Mouse (Mus musculus) hindbrain, embryonic 10.5 days (tissue): ENCODE data around the gene Ybx1. TPM values are rescaled to one million over a fixed set of nuclear protein-coding genes. Genes with fewer than 3 reads are reported as not detected.
A peak's percentile ranks its signal among the peaks of the same experiment; 100 is the strongest.

Experiments used
- DNase-seq: peaks from one replicate; pipeline ENCODE4 v3.0.0-alpha.2; 2017; ENCODE audit warnings: low spot score
- H3K27ac ChIP-seq: fragments of 300-500 bp; sonication (generic); 2 replicates; pipeline ENCODE4 v1.5.1; 2016; ENCODE audit warnings: mild to moderate bottlenecking, moderate library complexity
- H3K27me3 ChIP-seq: fragments of 300-500 bp; sonication (generic); 2 replicates; pipeline ENCODE4 v1.6.1; 2016; ENCODE audit warnings: mild to moderate bottlenecking; ENCODE audit not compliant: poor library complexity, insufficient read depth, severe bottlenecking
- H3K36me3 ChIP-seq: fragments of 300-500 bp; sonication (generic); 2 replicates; pipeline ENCODE4 v1.6.1; 2016; ENCODE audit warnings: mild to moderate bottlenecking, moderate library complexity
- H3K4me1 ChIP-seq: fragments of 300-500 bp; sonication (generic); replicated peaks from 2 replicates; pipeline ENCODE4 v1.6.1; 2016; ENCODE audit warnings: mild to moderate bottlenecking
- H3K4me3 ChIP-seq: fragments of 300-500 bp; sonication (generic); 2 replicates; pipeline ENCODE4 v1.5.1; 2016; ENCODE audit warnings: mild to moderate bottlenecking, moderate library complexity
- H3K9me3 ChIP-seq: fragments of 300-500 bp; sonication (generic); 2 replicates; pipeline ENCODE4 v1.6.1; 2016; ENCODE audit warnings: mild to moderate bottlenecking, moderate library complexity
- WGBS: fragments of 180-500 bp; shearing (Covaris S2); methylation state at CpG from one replicate; pipeline ENCODE4 v1.1.7; 2016; 5-methylcytosine and 5-hydroxymethylcytosine counted together
- polyA plus RNA-seq: library from polyadenylated mRNA; unstranded; fragments of >200 nt; fragmentation: Nextera tagmentation; extraction: Ambion mirVana; gene quantifications from 2 replicates; pipeline ENCODE4 v1.2.1, GENCODE M21; 2016

Ybx1 gene
- 985 and 1,002 TPM in 2 replicates for polyA plus RNA-seq

DNA sequence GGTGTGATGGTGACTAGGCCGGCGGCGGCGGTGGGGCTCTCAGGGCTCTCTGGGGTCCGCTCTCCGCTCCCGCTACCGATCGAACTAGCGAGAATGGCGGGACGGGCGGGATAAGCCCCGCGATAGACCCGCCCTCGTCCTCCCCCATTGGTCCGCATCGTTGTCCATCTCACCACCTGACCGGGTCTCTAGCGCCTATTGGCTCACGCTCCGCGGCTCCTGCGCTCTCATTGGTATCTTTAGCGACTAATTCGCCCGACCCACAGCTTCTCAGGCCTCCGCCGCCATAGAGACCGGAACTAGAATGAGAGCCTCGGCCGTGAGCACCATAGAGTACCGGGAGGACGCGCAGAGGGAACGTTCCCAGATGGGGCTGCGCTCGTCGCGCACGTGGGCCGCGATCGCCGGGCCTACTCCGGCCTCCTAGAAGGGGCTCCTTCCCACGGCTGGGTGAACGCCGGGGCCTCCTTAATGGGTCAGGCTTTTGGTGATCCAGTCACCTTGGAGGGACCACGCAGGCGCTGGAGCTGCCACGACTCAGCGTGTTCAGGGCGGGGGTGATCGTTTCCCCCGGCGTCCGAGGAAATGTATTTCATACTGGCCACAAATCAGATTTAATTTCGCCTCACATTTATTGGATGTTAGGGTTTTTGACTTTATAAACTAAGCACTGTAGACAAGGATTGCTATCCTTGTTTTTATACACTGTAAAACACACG, at the start of gene Ybx1:
Ybx1 (minus strand) TSS at position 190 of the 719 bp plus-strand sequence.
- Histone ChIP-seq H3K4me3 (peak within 1 kb of the TSS; percentile 97), H3K36me3 (peaks cover 31% of the 10 kb centered on the region), H3K4me1 (peaks cover 30% of the 10 kb centered on the region), H3K9me3 (no peaks in the 10 kb centered on the region), H3K27ac (peak within 1 kb of the TSS; percentile 97), H3K27me3 (no peaks in the 10 kb centered on the region)
- whole genome bisulfite sequencing = under 1% methylated on average over 61 of the region's 61 CpGs
- DNase-seq = peak; percentile 99

GRCm38 (mm10) chr4:119338861-119339361, 44.5 kb upstream of the Ybx1 start:
- 9% methylated on average over 10 of the region's 10 CpGs for WGBS
- peak; percentile 67 for DNase-seq
- H3K27ac ChIP-seq = no peak overlapping the region
- no peaks in the 10 kb centered on the region for H3K27me3 ChIP-seq
- H3K9me3 ChIP-seq = no peaks in the 10 kb centered on the region
- no peak overlapping the region for H3K4me3 ChIP-seq
- peaks cover 5% of the 10 kb centered on the region; the same call in 1 of the 2 replicates for H3K4me1 ChIP-seq
- no peaks in the 10 kb centered on the region for H3K36me3 ChIP-seq

- DNase-seq = no peak
- no peak overlapping the region for H3K4me3 ChIP-seq
These were observed 44.0 kb upstream of the Ybx1 start for GRCm38 (mm10) chr4:119338422-119338821.

GRCm38 (mm10) chr4:119333487-119333886, 39.1 kb upstream of the Ybx1 start:
- no peaks in the 10 kb centered on the region for H3K9me3 ChIP-seq
- H3K27me3 ChIP-seq = no peaks in the 10 kb centered on the region; the same call in 1 of the 2 replicates
- 90% methylated on average over 6 of the region's 6 CpGs for WGBS
- no peak overlapping the region for H3K27ac ChIP-seq
- no peak for DNase-seq
- H3K4me3 ChIP-seq = no peak overlapping the region
- H3K36me3 ChIP-seq = no peaks in the 10 kb centered on the region
- H3K4me1 ChIP-seq = peaks cover 2% of the 10 kb centered on the region; the same call in 1 of the 2 replicates

More at GRCm38 (mm10) chr4:119338422-119338821, 44.0 kb upstream of the Ybx1 start:
- Histone ChIP-seq H3K27ac (no peak overlapping the region), H3K9me3 (no peaks in the 10 kb centered on the region), H3K27me3 (no peaks in the 10 kb centered on the region), H3K36me3 (no peaks in the 10 kb centered on the region), H3K4me1 (peaks cover 5% of the 10 kb centered on the region; the same call in 1 of the 2 replicates)
- WGBS = 84% methylated on average over 4 of the region's 4 CpGs

DNA sequence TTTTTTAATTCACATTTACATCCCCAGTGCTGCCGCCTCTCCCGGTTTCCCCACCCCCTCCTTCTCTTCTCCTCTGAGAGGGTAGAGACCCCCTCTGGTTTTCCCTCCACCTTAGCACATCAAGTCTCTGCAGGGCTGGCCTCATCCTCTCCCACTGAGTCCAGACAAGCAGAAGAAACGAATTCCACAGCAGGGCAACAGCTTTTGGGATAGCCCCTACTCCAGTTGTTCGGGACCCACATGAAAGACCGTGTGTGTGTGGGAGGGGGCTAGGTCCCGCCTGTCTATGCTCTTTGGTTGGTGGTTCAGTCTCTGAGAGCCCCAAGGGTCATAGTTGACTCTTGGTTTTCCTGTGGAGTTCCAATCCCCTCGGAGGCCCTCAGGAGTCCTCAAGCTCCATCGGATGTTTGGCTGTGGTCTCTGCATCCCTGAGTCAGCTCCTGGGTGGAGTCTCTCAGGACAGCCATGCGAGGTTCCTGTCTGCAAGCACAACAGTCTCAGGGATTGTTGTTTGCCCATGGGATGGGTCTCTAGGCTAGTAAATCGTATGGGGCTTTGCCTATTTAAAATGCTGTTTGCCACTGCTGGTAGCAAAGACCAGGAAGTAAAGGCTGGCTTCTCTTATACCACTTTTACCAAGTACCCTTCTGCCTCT, 26.6 kb upstream of the Ybx1 start:
- peak; percentile 5 for DNase-seq

GRCm38 (mm10) chr4:119320131-119320830, 25.9 kb upstream of the Ybx1 start, which contains the start of gene Ppih:
Gene Ppih (minus strand): TSS chr4:119320546.
- DNase-seq = peak; percentile 97
- WGBS = under 1% methylated on average over 44 of the region's 44 CpGs
- peak within 1 kb of the TSS; percentile 91 for H3K4me3 ChIP-seq
- H3K36me3 ChIP-seq = peaks cover 39% of the 10 kb centered on the region
- H3K9me3 ChIP-seq = no peaks in the 10 kb centered on the region
- peaks cover 18% of the 10 kb centered on the region for H3K4me1 ChIP-seq
- peaks cover 12% of the 10 kb centered on the region; the same call in 1 of the 2 replicates for H3K27me3 ChIP-seq
- peak within 1 kb of the TSS; percentile 91 for H3K27ac ChIP-seq

More for the DNA sequence above, 26.6 kb upstream of the Ybx1 start:
- Histone ChIP-seq H3K4me3 (peak overlapping the region; percentile 91), H3K27me3 (peaks cover 12% of the 10 kb centered on the region; the same call in 1 of the 2 replicates), H3K27ac (peak overlapping the region; percentile 91), H3K4me1 (peaks cover 18% of the 10 kb centered on the region), H3K36me3 (peaks cover 32% of the 10 kb centered on the region), H3K9me3 (no peaks in the 10 kb centered on the region)
- WGBS = 25% methylated on average over 10 of the region's 10 CpGs

DNA sequence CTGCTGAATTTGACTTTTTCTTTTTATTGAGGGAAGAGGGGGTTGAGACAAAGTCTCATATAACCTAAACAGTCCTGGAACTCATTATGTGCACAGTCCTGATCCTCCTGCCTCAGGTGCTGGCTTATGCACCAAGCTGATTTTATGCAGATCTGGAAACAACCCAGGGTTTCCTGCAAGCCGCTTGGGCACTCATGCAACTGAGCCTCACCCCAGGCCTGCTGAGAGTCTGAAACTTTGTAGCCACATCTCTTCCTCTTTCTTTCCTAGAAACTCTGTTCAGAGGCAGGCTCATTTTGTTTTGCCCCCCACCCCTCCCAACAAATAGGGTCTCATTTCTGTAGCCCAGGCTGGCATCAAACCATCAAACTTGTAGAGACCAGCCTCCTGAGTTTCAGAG, 19.4 kb upstream of the Ybx1 start:
- Histone ChIP-seq H3K4me3 (no peak overlapping the region), H3K4me1 (no peaks in the 10 kb centered on the region), H3K27ac (no peak overlapping the region), H3K9me3 (no peaks in the 10 kb centered on the region), H3K27me3 (no peaks in the 10 kb centered on the region), H3K36me3 (peaks cover 96% of the 10 kb centered on the region)
- DNase-seq = no peak
- WGBS = 84% methylated on average over 1 of the region's 1 CpGs

- H3K27me3 ChIP-seq = no peaks in the 10 kb centered on the region
- WGBS = 74% methylated on average over 5 of the region's 5 CpGs
- no peak for DNase-seq
These were observed 11.0 kb upstream of the Ybx1 start for GRCm38 (mm10) chr4:119305418-119305817.

DNA sequence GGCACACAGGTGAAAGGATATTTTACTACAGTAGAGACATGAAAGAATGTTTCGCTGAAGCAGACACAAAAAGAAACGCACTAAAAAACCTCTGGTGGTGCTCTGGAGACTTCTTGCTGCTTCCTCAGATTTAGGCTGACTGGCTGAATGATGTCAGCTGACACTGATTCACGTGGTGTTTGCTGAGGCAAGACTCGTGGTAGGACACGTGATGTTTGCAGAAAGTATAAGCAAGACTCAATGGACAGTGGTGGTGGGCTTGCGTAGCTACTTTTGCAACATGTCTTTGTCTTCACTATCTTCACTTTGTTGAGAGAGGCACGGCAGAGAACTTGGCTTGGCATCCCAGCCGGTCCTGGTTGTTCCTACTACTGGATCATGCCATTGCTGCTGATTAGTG, 8.9 kb upstream of the Ybx1 start:
- Histone ChIP-seq H3K4me1 (no peaks in the 10 kb centered on the region), H3K36me3 (peaks cover 33% of the 10 kb centered on the region), H3K27ac (no peak overlapping the region), H3K27me3 (no peaks in the 10 kb centered on the region), H3K9me3 (no peaks in the 10 kb centered on the region), H3K4me3 (no peak overlapping the region)
- 93% methylated on average over 8 of the region's 8 CpGs for WGBS
- DNase-seq = no peak

More at GRCm38 (mm10) chr4:119305418-119305817, 11.0 kb upstream of the Ybx1 start:
- Histone ChIP-seq H3K9me3 (no peaks in the 10 kb centered on the region), H3K4me1 (no peaks in the 10 kb centered on the region), H3K4me3 (no peak overlapping the region), H3K36me3 (peaks cover 49% of the 10 kb centered on the region), H3K27ac (no peak overlapping the region)

DNA sequence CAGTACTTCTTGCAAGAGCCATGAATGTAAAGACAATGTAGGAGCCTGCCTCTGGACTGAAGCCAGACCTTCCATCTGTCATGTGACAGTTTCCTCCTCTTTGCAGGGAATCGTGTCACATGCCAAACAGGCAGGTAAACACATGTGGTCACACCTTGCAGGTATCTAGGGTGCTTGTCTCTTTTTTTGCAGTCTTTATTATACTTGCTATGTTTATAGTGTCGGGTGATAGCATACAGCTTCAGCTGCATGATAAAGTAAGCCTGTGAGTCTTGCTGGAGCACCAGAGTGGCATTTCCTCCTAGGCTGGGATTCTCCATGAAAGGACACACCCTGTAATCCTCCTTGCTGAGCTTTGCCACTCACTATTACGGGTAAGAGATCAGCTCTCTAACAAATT, 7.4 kb upstream of the Ybx1 start:
- H3K4me3 ChIP-seq = no peak overlapping the region
- H3K4me1 ChIP-seq = no peaks in the 10 kb centered on the region
- no peak for DNase-seq
- no peaks in the 10 kb centered on the region for H3K9me3 ChIP-seq
- H3K27ac ChIP-seq = no peak overlapping the region
- no peaks in the 10 kb centered on the region for H3K27me3 ChIP-seq
- H3K36me3 ChIP-seq = peaks cover 18% of the 10 kb centered on the region
- 85% methylated on average over 3 of the region's 3 CpGs for WGBS

DNA sequence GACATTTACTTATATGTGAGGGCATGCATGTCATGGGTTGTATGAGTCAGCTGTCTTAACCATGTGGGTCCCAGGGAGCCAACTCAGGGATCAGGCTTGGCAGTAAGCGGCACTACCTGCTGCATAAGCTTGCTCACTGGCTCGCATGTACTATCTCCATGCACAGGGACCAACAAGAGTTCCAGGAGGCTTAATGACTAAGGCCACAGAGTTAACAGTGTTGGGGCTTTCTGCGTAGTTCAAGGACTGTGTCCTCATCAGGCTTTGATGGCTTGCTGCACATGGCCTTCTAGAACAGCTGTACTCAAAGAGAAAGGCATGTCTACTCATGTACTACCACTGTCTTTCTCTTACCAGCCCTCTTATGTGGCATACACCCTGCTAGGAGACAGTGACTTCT, 6.4 kb upstream of the Ybx1 start:
- peaks cover 7% of the 10 kb centered on the region; the same call in 1 of the 2 replicates for H3K36me3 ChIP-seq
- WGBS = 91% methylated on average over 3 of the region's 3 CpGs
- H3K27ac ChIP-seq = no peak overlapping the region
- H3K4me1 ChIP-seq = peaks cover under 1% of the 10 kb centered on the region; the same call in 1 of the 2 replicates
- H3K9me3 ChIP-seq = no peaks in the 10 kb centered on the region
- no peak for DNase-seq
- H3K27me3 ChIP-seq = no peaks in the 10 kb centered on the region
- H3K4me3 ChIP-seq = no peak overlapping the region

DNA sequence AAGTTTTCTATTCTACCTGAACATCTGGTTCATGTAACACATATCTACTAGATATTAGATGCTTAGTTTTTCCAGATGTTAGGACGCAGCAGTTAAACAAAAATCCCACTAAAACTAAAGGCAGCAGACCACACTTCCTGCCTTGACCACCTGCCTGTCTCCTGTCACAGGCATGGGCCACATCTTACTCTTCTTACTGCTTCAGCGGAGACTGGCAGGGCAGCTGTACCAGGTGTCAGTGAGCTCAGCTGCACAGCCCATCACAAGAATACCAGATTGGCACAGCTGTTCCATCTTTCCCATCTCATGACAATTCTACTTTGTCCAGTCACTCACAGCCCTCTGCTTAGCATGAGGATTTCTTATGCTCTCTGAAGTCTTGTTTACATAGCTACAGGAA, 3.0 kb upstream of the Ybx1 start:
- H3K4me1 ChIP-seq = peaks cover 11% of the 10 kb centered on the region
- H3K27ac ChIP-seq = no peak overlapping the region
- 87% methylated on average over 2 of the region's 2 CpGs for WGBS
- H3K36me3 ChIP-seq = peaks cover 9% of the 10 kb centered on the region; the same call in 1 of the 2 replicates
- DNase-seq = no peak
- H3K4me3 ChIP-seq = no peak overlapping the region
- no peaks in the 10 kb centered on the region for H3K9me3 ChIP-seq
- H3K27me3 ChIP-seq = no peaks in the 10 kb centered on the region
